Mouse (Mus musculus): ENCODE measurements around the gene Olfr659.

Olfr659 gene

DNA sequence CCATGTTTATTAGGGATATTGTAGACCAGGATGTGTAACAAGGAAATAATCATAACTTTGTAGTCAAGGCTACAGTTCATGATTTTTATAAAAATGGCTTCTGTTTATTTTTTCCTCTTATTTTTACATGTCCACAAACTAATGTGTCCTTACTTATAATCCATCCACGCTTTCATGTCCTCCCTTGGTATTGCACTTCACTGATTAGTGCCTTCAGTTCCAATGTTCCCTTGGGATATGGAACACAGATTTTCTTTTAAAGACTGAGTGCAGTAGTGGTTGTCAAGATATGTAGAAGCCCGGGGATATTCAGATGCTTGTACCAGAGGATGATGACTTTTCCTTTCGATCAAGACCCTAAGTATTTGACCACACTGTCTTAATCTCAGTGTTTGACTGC, at the start of gene Olfr659:
TSS of gene Olfr659 (plus strand) at position 301 of the 400 bp plus-strand sequence.
- no peak for DNase-seq

GRCm38 (mm10) chr7:104624494-104624893, 42.1 kb upstream of the Olfr659 start, which contains the start of gene Olfr657:
Olfr657 (plus strand) TSS chr7:104624794.
- no peak for DNase-seq

DNA sequence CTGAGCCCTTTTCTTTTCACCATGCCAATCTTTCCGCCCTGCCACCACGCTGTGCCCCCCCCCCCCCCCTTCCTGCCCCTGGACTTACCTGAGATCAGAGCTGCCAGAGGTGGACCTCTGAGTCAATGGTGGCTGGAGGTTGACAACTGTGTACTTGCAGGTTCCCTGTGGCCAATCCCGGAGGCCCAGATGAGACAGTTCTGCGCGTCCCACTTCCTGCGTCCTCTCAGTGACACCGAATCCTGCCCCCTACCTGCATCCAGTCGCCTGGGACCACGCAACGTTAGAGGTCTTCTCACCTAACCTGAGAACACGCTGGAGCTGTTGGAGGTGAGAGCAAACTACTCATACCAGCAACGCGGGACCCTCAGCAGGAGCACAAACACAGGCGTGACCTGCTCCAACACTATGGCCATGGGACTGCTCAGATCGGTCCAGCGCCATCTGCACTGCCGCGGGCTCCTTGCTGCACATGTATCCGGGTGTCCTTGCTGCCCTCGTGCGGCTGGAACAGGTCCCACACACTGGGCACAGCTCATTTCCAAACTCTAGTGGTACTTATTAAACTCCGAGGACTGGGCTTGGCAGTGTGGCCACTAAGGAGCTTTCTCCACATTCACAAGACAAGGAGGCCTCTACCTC, 19.6 kb upstream of the Olfr659 start, which contains the start of gene Olfr658:
TSS of gene Olfr658 (minus strand) at position 465 of the 642 bp plus-strand sequence.
- peak; percentile 21 to 44 for DNase-seq

DNA sequence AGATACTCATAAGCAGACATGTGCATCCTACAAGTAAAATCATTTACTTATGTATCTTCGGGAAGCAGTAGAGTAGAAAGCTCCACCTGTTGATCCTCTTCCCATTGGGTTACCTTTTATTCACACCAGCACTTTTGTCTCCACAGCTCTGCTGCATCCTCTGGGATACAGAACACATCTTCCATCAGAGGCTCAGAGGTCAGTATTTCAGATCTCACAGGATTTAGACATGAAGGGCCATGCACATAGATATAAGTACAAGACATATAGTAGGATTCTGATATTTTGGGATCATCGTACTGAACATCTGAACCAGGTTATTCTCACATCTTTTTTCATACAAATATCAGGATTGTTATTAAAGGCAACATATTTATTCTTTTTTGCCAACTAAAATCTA, 19.6 kb downstream of the Olfr659 start, which contains the start of gene Olfr661:
TSS of gene Olfr661 (plus strand) at position 301 of the 400 bp plus-strand sequence.
- no peak for DNase-seq

Measured in kidney, postnatal 25 days (tissue).